Mouse (Mus musculus) MEL (cell line): ENCODE data around the gene Pir. TPM values are rescaled to one million over a fixed set of nuclear protein-coding genes. Genes with fewer than 3 reads are reported as not detected.

Source experiments
- DNase-seq: peaks from one replicate; pipeline ENCODE4 v3.0.0; 2011; ENCODE audit warnings: low read depth, low spot score
- H3K27ac ChIP-seq: 2 replicates; pipeline ENCODE4 v1.5.1; 2012; ENCODE audit warnings: low read depth, mild to moderate bottlenecking, control low read depth, low read length, moderate library complexity; ENCODE audit not compliant: control insufficient read depth
- H3K27me3 ChIP-seq, 2 experiments: fragments of 150-350 bp in 1 of 2; sonication (generic) in 1 of 2; 2 replicates each; pipeline ENCODE4 v1.6.1; 2012; ENCODE audit warnings: low read length in 2 of 2, mild to moderate bottlenecking in 2 of 2, improper control_type of control experiment in 1 of 2, moderate library complexity in 1 of 2; ENCODE audit not compliant: insufficient read depth in 2 of 2, control insufficient read depth in 1 of 2
- H3K36me3 ChIP-seq, 2 experiments: 2 replicates each; pipeline ENCODE4 v1.6.1; 2012 to 2014; ENCODE audit warnings: low read length in 2 of 2, improper control_type of control experiment in 1 of 2, inconsistent platforms in 1 of 2, mild to moderate bottlenecking in 1 of 2; ENCODE audit not compliant: insufficient read depth in 2 of 2, control insufficient read depth in 1 of 2
- H3K4me1 ChIP-seq, 2 experiments: fragments of 150-350 bp in 1 of 2; sonication (generic) in 1 of 2; 2 replicates each; pipeline ENCODE4 v1.6.1; 2012; ENCODE audit warnings: low read length in 2 of 2, improper control_type of control experiment in 1 of 2, mild to moderate bottlenecking in 1 of 2; ENCODE audit not compliant: insufficient read depth in 2 of 2, control insufficient read depth in 1 of 2
- H3K4me3 ChIP-seq, 2 experiments: fragments of 150-350 bp in 1 of 2; sonication (generic) in 1 of 2; 2 replicates each; pipeline ENCODE4 v1.5.1; 2012; ENCODE audit warnings: low read depth in 2 of 2, low read length in 2 of 2, mild to moderate bottlenecking in 2 of 2, moderate library complexity in 2 of 2, control low read depth in 1 of 2, improper control_type of control experiment in 1 of 2; ENCODE audit not compliant: control insufficient read depth in 1 of 2, insufficient read depth in 1 of 2
- H3K79me2 ChIP-seq: 2 replicates; pipeline ENCODE4 v1.6.1; 2012; ENCODE audit warnings: mild to moderate bottlenecking, low read length, moderate library complexity; ENCODE audit not compliant: control insufficient read depth, poor library complexity, insufficient read depth
- H3K9ac ChIP-seq: 2 replicates; pipeline ENCODE4 v1.6.1; 2012; ENCODE audit warnings: low read depth, mild to moderate bottlenecking, control low read depth, low read length, moderate library complexity; ENCODE audit not compliant: control insufficient read depth, poor library complexity, severe bottlenecking
- H3K9me3 ChIP-seq: fragments of 150-350 bp; sonication (generic); replicated peaks from 2 replicates; pipeline ENCODE4 v1.6.1; 2012; ENCODE audit warnings: mild to moderate bottlenecking, low read length, improper control_type of control experiment, moderate library complexity; ENCODE audit not compliant: insufficient read depth
- BHLHE40 ChIP-seq: IDR thresholded peaks from 2 replicates; pipeline ENCODE4 v1.6.1; 2012; ENCODE audit warnings: low read depth, mild to moderate bottlenecking, inconsistent platforms, low read length, improper control_type of control experiment, borderline replicate concordance
- CHD2 ChIP-seq: IDR thresholded peaks from 2 replicates; pipeline ENCODE4 v1.6.1; 2011; ENCODE audit warnings: low read length, improper control_type of control experiment
- CTCF ChIP-seq, 3 experiments: IDR thresholded peaks in 2 of 3; conservative IDR thresholded peaks in 1 of 3; 2 replicates each; pipeline ENCODE4 v1.5.1; 2011 to 2012; ENCODE audit warnings: low read length in 3 of 3, low read depth in 2 of 3, mild to moderate bottlenecking in 2 of 3, improper control_type of control experiment in 1 of 3, inconsistent platforms in 1 of 3, mixed read lengths in 1 of 3, moderate library complexity in 1 of 3; ENCODE audit not compliant: control insufficient read depth in 1 of 3, insufficient read depth in 1 of 3, poor library complexity in 1 of 3, severe bottlenecking in 1 of 3
- ELF1 ChIP-seq: IDR thresholded peaks from 2 replicates; pipeline ENCODE4 v1.6.1; 2014; ENCODE audit warnings: low read depth, mild to moderate bottlenecking, inconsistent platforms, low read length, improper control_type of control experiment, moderate library complexity
- GABPA ChIP-seq: IDR thresholded peaks from 2 replicates; pipeline ENCODE4 v1.6.1; 2012; ENCODE audit warnings: low read depth, mild to moderate bottlenecking, inconsistent platforms, low read length, improper control_type of control experiment, moderate library complexity
- JUND ChIP-seq: IDR thresholded peaks from 2 replicates; pipeline ENCODE4 v1.6.1; 2011; ENCODE audit warnings: low read depth, mild to moderate bottlenecking, improper control_type of control experiment, low read length
- KAT2A ChIP-seq: conservative IDR thresholded peaks from 2 replicates; pipeline ENCODE4 v1.6.1; 2012; ENCODE audit warnings: low read depth, low read length, improper control_type of control experiment, inconsistent platforms
- MAFK ChIP-seq: IDR thresholded peaks from 2 replicates; pipeline ENCODE4 v1.6.1; 2011; ENCODE audit warnings: low read depth, mild to moderate bottlenecking, low read length, improper control_type of control experiment, borderline replicate concordance
- MEF2A ChIP-seq: IDR thresholded peaks from 2 replicates; pipeline ENCODE4 v1.6.1; 2014; ENCODE audit warnings: low read depth, mild to moderate bottlenecking, inconsistent platforms, low read length, improper control_type of control experiment; ENCODE audit not compliant: poor library complexity, insufficient replicate concordance, severe bottlenecking; ENCODE audit errors: extremely low read depth
- SIN3A ChIP-seq: IDR thresholded peaks from 2 replicates; pipeline ENCODE4 v1.6.1; 2012; ENCODE audit warnings: low read length, improper control_type of control experiment, inconsistent platforms
- SMC3 ChIP-seq: IDR thresholded peaks from 2 replicates; pipeline ENCODE4 v1.6.1; 2011; ENCODE audit warnings: low read depth, low read length, improper control_type of control experiment
- USF1 ChIP-seq: IDR thresholded peaks from 2 replicates; pipeline ENCODE4 v1.6.1; 2014; ENCODE audit warnings: low read depth, mild to moderate bottlenecking, inconsistent platforms, low read length, improper control_type of control experiment, moderate library complexity
- USF2 ChIP-seq, 2 experiments: IDR thresholded peaks; 2 replicates each; pipeline ENCODE4 v1.6.1; 2011 to 2012; ENCODE audit warnings: improper control_type of control experiment in 2 of 2, low read length in 2 of 2, borderline replicate concordance in 1 of 2, inconsistent platforms in 1 of 2, low read depth in 1 of 2, mild to moderate bottlenecking in 1 of 2; ENCODE audit not compliant: insufficient read depth in 1 of 2
- ZKSCAN1 ChIP-seq: IDR thresholded peaks from 2 replicates; pipeline ENCODE4 v1.6.1; 2012; ENCODE audit warnings: low read depth, mild to moderate bottlenecking, inconsistent platforms, low read length, improper control_type of control experiment, moderate library complexity
- polyA plus RNA-seq, 2 experiments: library from polyadenylated mRNA; stranded (reverse) in 1 of 2; unstranded in 1 of 2; fragments of >175 nt in 1 of 2; fragments of >200 nt in 1 of 2; gene quantifications; 2 replicates each; pipeline versions ENCODE4 v1.2.1 to v1.2.4; 2012; ENCODE audit warnings: low replicate concordance in 2 of 2, low read depth in 1 of 2; ENCODE audit not compliant: insufficient read length in 2 of 2, insufficient read depth in 1 of 2, missing spikeins in 1 of 2
- total RNA-seq: library from RNA; depleted of rRNA; stranded (reverse); fragments of 300-350 nt; gene quantifications from 2 replicates; pipeline ENCODE4 v1.2.3, GENCODE M21; 2012

The Pir gene
- total and polyA plus RNA-seq, 3 experiments = 2.9 to 230 (median 11.4) TPM

DNA sequence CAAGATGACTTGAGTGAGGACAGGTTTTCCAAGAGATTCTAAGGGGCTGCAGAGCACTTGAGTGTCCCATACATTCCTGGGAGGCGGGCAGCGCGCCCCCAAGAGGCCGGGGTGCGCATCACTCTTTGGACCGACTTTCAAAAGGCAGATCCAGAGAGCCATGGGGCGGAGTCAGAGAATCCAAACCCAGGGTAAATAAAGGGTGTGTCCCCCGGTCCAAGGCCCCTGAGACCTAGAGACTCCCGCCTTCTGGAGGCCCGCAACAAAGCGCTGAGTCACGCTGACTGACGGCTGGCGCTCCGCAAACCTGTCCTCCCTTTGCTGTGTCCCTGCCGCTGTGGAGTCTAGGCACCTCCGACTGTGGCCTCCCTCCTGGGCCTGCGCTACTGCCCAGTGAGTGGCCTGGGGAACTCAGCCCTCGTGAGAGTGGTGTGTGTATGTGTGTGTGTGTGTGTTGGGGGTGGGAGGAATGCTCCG lies at the start of gene Pir (continued):
- no peak for TF ChIP-seq SIN3A

DNA sequence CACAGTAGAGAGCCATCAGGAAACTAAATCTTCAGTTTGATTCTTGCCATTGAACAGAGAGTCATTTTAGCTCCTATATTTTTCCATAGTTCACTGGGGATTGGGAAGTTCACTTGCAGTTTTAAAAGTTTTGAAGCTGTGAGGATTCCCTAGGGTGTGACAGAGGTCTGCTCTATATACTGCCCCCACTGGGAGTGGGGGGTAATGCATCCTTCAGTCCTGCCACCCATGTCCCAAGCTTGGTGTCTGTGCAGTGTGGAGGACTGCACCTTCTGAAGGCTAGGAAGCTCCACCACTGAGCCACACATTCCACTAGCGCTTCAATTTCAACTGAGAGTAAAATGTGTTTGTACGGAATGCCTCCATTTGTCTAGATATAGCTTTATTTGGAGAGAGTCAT lies 47.2 kb upstream of the Pir start:
- no peak overlapping the region for H3K4me3 ChIP-seq
- peaks cover 2% of the 10 kb centered on the region in 2 experiments; a peak in 3 of 4 replicates for H3K27me3 ChIP-seq
- H3K4me1 ChIP-seq = no peaks in the 10 kb centered on the region
- no peaks in the 10 kb centered on the region for H3K9me3 ChIP-seq
- no peaks in the 10 kb centered on the region for H3K79me2 ChIP-seq
- TF ChIP-seq SMC3 (peak; percentile 15; the same call in 1 of the 2 replicates), CTCF (IDR thresholded peaks at IDR 0.05 in 2 of 3, conservative IDR thresholded peaks at IDR 0.05 in 1 of 3; ENCODE audit: control insufficient read depth in 1 of 3, insufficient read depth in 1 of 3, low read depth in 2 of 3, low read length in 3 of 3, poor library complexity in 1 of 3, severe bottlenecking in 1 of 3) (peak; percentile 63 to 84 (median 65)), ELF1 (no peak)
- TF ChIP-seq, all 39 proteins: peak for 2
- no peaks in the 10 kb centered on the region for H3K36me3 ChIP-seq
- no peak overlapping the region for H3K9ac ChIP-seq
- DNase-seq = peak; percentile 59
- H3K27ac ChIP-seq = no peak overlapping the region

DNA sequence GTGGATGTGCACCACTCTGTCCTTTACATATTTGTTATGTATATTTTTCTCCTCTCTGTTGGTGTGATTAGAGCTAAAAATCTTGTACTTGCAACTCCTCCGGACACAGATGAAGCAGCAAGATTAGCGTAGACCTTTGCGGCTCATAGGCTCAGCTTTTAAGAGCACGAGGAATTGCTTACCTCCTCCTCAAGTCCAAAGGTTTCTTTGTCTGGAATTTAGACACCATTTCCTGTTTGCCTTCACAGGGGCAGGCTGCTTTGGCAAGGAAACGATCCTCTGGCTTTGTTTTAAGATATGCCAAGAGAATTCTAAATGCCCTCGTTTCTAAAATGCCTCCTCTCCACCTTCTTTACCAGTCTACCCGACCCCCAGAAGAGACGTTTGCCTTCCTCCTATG lies 35.8 kb upstream of the Pir start:
- no peak for TF ChIP-seq BHLHE40
- no peak for TF ChIP-seq GABPA
- TF ChIP-seq CHD2 = no peak
- no peak for TF ChIP-seq MEF2A
- TF ChIP-seq KAT2A = no peak
- DNase-seq = no peak
- H3K4me3 ChIP-seq = no peak overlapping the region
- no peak overlapping the region for H3K27ac ChIP-seq
- no peaks in the 10 kb centered on the region for H3K9me3 ChIP-seq
- no peaks in the 10 kb centered on the region for H3K4me1 ChIP-seq
- H3K9ac ChIP-seq = no peak overlapping the region
- no peaks in the 10 kb centered on the region for H3K79me2 ChIP-seq
- peaks cover 0 to 4% of the 10 kb centered on the region in 2 experiments; a peak in 2 of 4 replicates for H3K27me3 ChIP-seq
- H3K36me3 ChIP-seq = no peaks in the 10 kb centered on the region

DNA sequence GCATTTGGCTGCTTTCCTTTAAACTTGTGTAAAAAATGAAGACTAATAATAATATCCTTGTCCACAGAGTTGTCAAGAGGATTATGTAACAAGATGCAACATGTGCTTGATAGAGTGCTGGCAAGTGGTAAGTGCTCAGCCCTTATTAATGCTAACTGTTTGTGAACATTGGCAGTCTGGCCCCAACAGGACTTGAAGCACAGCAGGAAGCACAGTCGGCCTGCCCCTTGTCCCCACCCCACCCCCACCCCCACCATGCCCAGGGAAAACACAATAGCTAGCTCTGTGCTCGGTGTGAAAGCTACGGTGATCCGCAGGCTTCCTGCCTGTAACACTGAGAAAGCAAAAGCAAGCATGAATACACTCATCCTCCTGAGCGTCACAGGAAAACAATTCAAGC lies 23.5 kb upstream of the Pir start:
- no peaks in the 10 kb centered on the region for H3K79me2 ChIP-seq
- H3K27ac ChIP-seq = no peak overlapping the region
- H3K4me3 ChIP-seq = no peak overlapping the region
- H3K9ac ChIP-seq = no peak overlapping the region
- H3K36me3 ChIP-seq = no peaks in the 10 kb centered on the region
- H3K9me3 ChIP-seq = no peaks in the 10 kb centered on the region
- H3K4me1 ChIP-seq = no peaks in the 10 kb centered on the region
- H3K27me3 ChIP-seq = peaks cover 4 to 12% of the 10 kb centered on the region in 2 experiments
- no peak for DNase-seq
- no peak for TF ChIP-seq JUND
- TF ChIP-seq USF2 (IDR thresholded peaks at IDR 0.05; ENCODE audit: borderline replicate concordance in 1 of 2, insufficient read depth in 1 of 2, low read depth in 1 of 2, low read length in 2 of 2) = no peak
- TF ChIP-seq GABPA = no peak
- no peak for TF ChIP-seq USF1
- no peak for TF ChIP-seq MAFK
- TF ChIP-seq ZKSCAN1 = no peak
- no peak for TF ChIP-seq CHD2
- TF ChIP-seq BHLHE40 = no peak
